Mouse (Mus musculus) forebrain, embryonic 11.5 days (tissue): ENCODE measurements around the gene Pank4. TPM values are rescaled to one million over a fixed set of nuclear protein-coding genes. Genes with fewer than 3 reads are reported as not detected.

Experiments used
- ATAC-seq: fragments of 200-750 bp; cut with Nextera tagmentation; replicated peaks from 2 replicates; pipeline ENCODE4 v1.8.0; 2017; ENCODE audit warnings: moderate TSS enrichment; ENCODE audit not compliant: low FRiP score
- DNase-seq: peaks from one replicate; pipeline ENCODE4 v3.0.0-alpha.2; 2017; ENCODE audit warnings: low spot score
- H3K27ac ChIP-seq: fragments of 300-500 bp; sonication (generic); 2 replicates; pipeline ENCODE4 v1.5.1; 2014; ENCODE audit warnings: low read depth, low read length
- H3K27me3 ChIP-seq: fragments of 300-500 bp; sonication (generic); 2 replicates; pipeline ENCODE4 v1.6.1; 2014; ENCODE audit warnings: mild to moderate bottlenecking, low read length, mixed read lengths; ENCODE audit not compliant: control insufficient read depth, insufficient read depth
- H3K36me3 ChIP-seq: fragments of 300-500 bp; sonication (generic); 2 replicates; pipeline ENCODE4 v1.6.1; 2014; ENCODE audit warnings: mild to moderate bottlenecking, low read length, moderate library complexity, mixed read lengths; ENCODE audit not compliant: control insufficient read depth, insufficient read depth
- H3K4me1 ChIP-seq: fragments of 300-500 bp; sonication (generic); replicated peaks from 2 replicates; pipeline ENCODE4 v1.6.1; 2014; ENCODE audit warnings: low read length, mixed read lengths; ENCODE audit not compliant: control insufficient read depth, insufficient read depth
- H3K4me2 ChIP-seq: fragments of 300-500 bp; sonication (generic); 2 replicates; pipeline ENCODE4 v1.6.1; 2014; ENCODE audit warnings: low read depth, mild to moderate bottlenecking, low read length, moderate library complexity, mixed read lengths; ENCODE audit not compliant: severe bottlenecking
- H3K4me3 ChIP-seq: fragments of 300-500 bp; sonication (generic); 2 replicates; pipeline ENCODE4 v1.5.1; 2014; ENCODE audit warnings: low read depth, low read length
- H3K9ac ChIP-seq: fragments of 300-500 bp; sonication (generic); 2 replicates; pipeline ENCODE4 v1.6.1; 2014; ENCODE audit warnings: low read length
- H3K9me3 ChIP-seq: fragments of 300-500 bp; sonication (generic); 2 replicates; pipeline ENCODE4 v1.6.1; 2016; ENCODE audit warnings: low read length, mixed read lengths; ENCODE audit not compliant: control insufficient read depth
- WGBS: fragments of 180-500 bp; shearing (Covaris S2); extraction: QIAGEN DNeasy Blood & Tissue Kit; methylation state at CpG from one replicate; pipeline ENCODE4 v1.1.7; 2014; 5-methylcytosine and 5-hydroxymethylcytosine counted together
- polyA plus RNA-seq: library from polyadenylated mRNA; unstranded; fragments of >200 nt; fragmentation: Nextera tagmentation; extraction: Ambion mirVana; gene quantifications from 2 replicates; pipeline ENCODE4 v1.2.1, GENCODE M21; 2014

Gene Pank4
- polyA plus RNA-seq, 1 experiment from 2014 or later: 43.1 TPM

GRCm38 (mm10) chr4:154983767-154984166 is 19.8 kb downstream of the Pank4 start:
- no peak for DNase-seq
- H3K9me3 ChIP-seq: no peaks in the 10 kb centered on the region
- peaks cover 5% of the 10 kb centered on the region for H3K36me3 ChIP-seq
- no peak overlapping the region for H3K27ac ChIP-seq
- H3K4me2 ChIP-seq: no peak overlapping the region
- no peak overlapping the region for H3K4me3 ChIP-seq
- 13% methylated on average over 24 of the region's 24 CpGs for WGBS
- peaks cover 6% of the 10 kb centered on the region; the same call in 1 of the 2 replicates for H3K27me3 ChIP-seq
- H3K9ac ChIP-seq: peak overlapping the region; percentile 23; the same call in 1 of the 2 replicates
- ATAC-seq: no peak
- peaks cover 5% of the 10 kb centered on the region; the same call in 1 of the 2 replicates for H3K4me1 ChIP-seq

- H3K4me1 ChIP-seq: peaks cover 5% of the 10 kb centered on the region; the same call in 1 of the 2 replicates
- H3K27ac ChIP-seq: no peak overlapping the region
- peaks cover 6% of the 10 kb centered on the region; the same call in 1 of the 2 replicates for H3K27me3 ChIP-seq
Measured at GRCm38 (mm10) chr4:154985151-154985777, 21.3 kb downstream of the Pank4 start.

GRCm38 (mm10) chr4:154986096-154986495 is 22.2 kb downstream of the Pank4 start:
- H3K4me3 ChIP-seq: no peak overlapping the region
- ATAC-seq (peak; percentile 55), DNase-seq (peak; percentile 84)
- H3K27ac ChIP-seq: no peak overlapping the region
- 14% methylated on average over 17 of the region's 17 CpGs for WGBS
- H3K9ac ChIP-seq: no peak overlapping the region
- H3K27me3 ChIP-seq: peaks cover 6% of the 10 kb centered on the region; the same call in 1 of the 2 replicates
- no peaks in the 10 kb centered on the region for H3K9me3 ChIP-seq
- peaks cover 1% of the 10 kb centered on the region for H3K36me3 ChIP-seq
- H3K4me2 ChIP-seq: no peak overlapping the region
- peaks cover 5% of the 10 kb centered on the region; the same call in 1 of the 2 replicates for H3K4me1 ChIP-seq

More at GRCm38 (mm10) chr4:154985151-154985777, 21.3 kb downstream of the Pank4 start:
- no peak for DNase-seq
- Histone ChIP-seq H3K4me2 (no peak overlapping the region), H3K4me3 (no peak overlapping the region), H3K36me3 (peaks cover 5% of the 10 kb centered on the region), H3K9ac (no peak overlapping the region), H3K9me3 (no peaks in the 10 kb centered on the region)
- no peak for ATAC-seq
- WGBS: 63% methylated on average over 5 of the region's 5 CpGs

- 71% methylated on average over 15 of the region's 15 CpGs for WGBS
- Histone ChIP-seq H3K27me3 (peaks cover 6% of the 10 kb centered on the region; the same call in 1 of the 2 replicates), H3K4me3 (no peak overlapping the region), H3K9ac (no peak overlapping the region), H3K4me1 (peaks cover 5% of the 10 kb centered on the region; the same call in 1 of the 2 replicates), H3K36me3 (no peaks in the 10 kb centered on the region), H3K4me2 (no peak overlapping the region), H3K27ac (no peak overlapping the region), H3K9me3 (no peaks in the 10 kb centered on the region)
- no peak for DNase-seq
- no peak for ATAC-seq
Measured at GRCm38 (mm10) chr4:154986750-154987149, 22.8 kb downstream of the Pank4 start.

GRCm38 (mm10) chr4:154994876-154995275 is 31.0 kb downstream of the Pank4 start:
- 0 out of 2 replicates have a peak, but pooled peaks cover 2% of the 10 kb centered on the region for H3K4me1 ChIP-seq
- H3K36me3 ChIP-seq: no peaks in the 10 kb centered on the region
- no peaks in the 10 kb centered on the region for H3K27me3 ChIP-seq
- H3K4me2 ChIP-seq: no peak overlapping the region
- H3K9ac ChIP-seq: no peak overlapping the region
- no peak overlapping the region for H3K4me3 ChIP-seq
- no peak overlapping the region for H3K27ac ChIP-seq
- no peaks in the 10 kb centered on the region for H3K9me3 ChIP-seq
- 79% methylated on average over 4 of the region's 4 CpGs for WGBS
- ATAC-seq (no peak), DNase-seq (no peak)

GRCm38 (mm10) chr4:154996572-154997154 is 32.7 kb downstream of the Pank4 start:
- Histone ChIP-seq H3K4me3 (no peak overlapping the region), H3K4me2 (no peak overlapping the region), H3K9me3 (no peaks in the 10 kb centered on the region), H3K27me3 (no peaks in the 10 kb centered on the region), H3K9ac (0 out of 2 replicates have a peak overlapping the region, but pooled peaks have one; percentile 3), H3K27ac (no peak overlapping the region), H3K36me3 (no peaks in the 10 kb centered on the region), H3K4me1 (0 out of 2 replicates have a peak, but pooled peaks cover 2% of the 10 kb centered on the region)
- WGBS: 39% methylated on average over 8 of the region's 8 CpGs
- DNase-seq: no peak
- ATAC-seq: no peak

- 85% methylated on average over 5 of the region's 5 CpGs for WGBS
- Histone ChIP-seq H3K4me1 (0 out of 2 replicates have a peak, but pooled peaks cover 2% of the 10 kb centered on the region), H3K27me3 (no peaks in the 10 kb centered on the region), H3K9ac (no peak overlapping the region), H3K4me2 (no peak overlapping the region), H3K4me3 (no peak overlapping the region), H3K27ac (no peak overlapping the region), H3K9me3 (no peaks in the 10 kb centered on the region), H3K36me3 (no peaks in the 10 kb centered on the region)
- DNase-seq (no peak), ATAC-seq (no peak)
Measured at GRCm38 (mm10) chr4:154999379-154999778, 35.5 kb downstream of the Pank4 start.

- Histone ChIP-seq H3K9ac (no peak overlapping the region), H3K4me2 (no peak overlapping the region), H3K27ac (no peak overlapping the region), H3K27me3 (no peaks in the 10 kb centered on the region), H3K4me1 (no peaks in the 10 kb centered on the region), H3K36me3 (no peaks in the 10 kb centered on the region), H3K9me3 (no peaks in the 10 kb centered on the region), H3K4me3 (no peak overlapping the region)
- no peak for DNase-seq
- 94% methylated on average over 3 of the region's 3 CpGs for WGBS
- ATAC-seq: no peak
Measured at GRCm38 (mm10) chr4:155005278-155005677, 41.4 kb downstream of the Pank4 start.
